Mouse (Mus musculus) megakaryocyte, embryonic 14.5 days (primary cell): ENCODE measurements around the gene Sept8.

Source experiments
- FLI1 ChIP-seq: IDR thresholded peaks from 2 replicates; pipeline ENCODE4 v1.6.1; 2012; ENCODE audit warnings: low read length, inconsistent platforms, mixed read lengths
- GATA1 ChIP-seq: IDR thresholded peaks from 3 replicates; pipeline ENCODE4 v1.6.1; 2012; ENCODE audit warnings: mixed read lengths, low read length, inconsistent platforms, borderline replicate concordance

DNA sequence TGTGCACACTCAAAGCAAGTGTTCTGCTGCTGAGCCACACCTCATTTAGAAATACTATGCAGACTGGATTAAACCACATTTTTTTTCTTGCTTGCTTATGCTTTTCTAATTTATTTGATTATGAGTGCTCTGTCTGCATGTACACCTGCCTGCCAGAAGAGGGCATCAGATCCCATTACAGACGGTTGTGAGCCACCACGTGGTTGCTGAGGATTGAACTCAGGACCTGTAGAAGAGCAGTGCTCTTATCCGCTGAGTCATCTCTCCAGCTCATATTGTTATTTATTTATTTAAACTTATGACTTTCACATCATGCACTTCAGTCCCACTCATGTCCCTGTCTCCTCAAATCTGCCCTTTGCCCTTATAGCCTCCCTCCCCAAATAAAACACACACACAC lies 33.3 kb upstream of the Sept8 start:
- no peak for TF ChIP-seq GATA1
- TF ChIP-seq FLI1: no peak
